Mouse (Mus musculus): ENCODE results near the gene Dct. TPM values are rescaled to one million over a fixed set of nuclear protein-coding genes. Genes with fewer than 3 reads are reported as not detected.

Gene Dct
- polyA plus RNA-seq, 1 experiment from 2014 or later, result 0.70 TPM

DNA sequence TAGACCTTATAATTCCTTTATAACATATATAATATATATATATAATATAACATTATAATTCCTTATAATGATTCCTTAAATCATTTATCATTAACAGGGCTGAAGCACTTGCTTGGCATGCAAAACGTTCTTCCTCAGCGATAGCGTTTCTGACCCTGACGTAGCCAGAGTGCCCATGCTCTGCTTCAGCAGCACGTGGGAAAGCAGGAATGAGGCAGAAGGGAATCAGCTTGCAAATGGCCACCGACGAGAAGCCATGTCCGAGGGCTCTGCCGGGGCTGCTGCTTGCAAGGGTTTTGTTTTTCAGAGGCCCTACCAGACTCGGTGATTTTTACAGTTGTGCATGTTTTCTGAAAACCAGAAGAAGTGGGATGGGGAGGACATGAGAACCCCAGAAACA is 1.6 kb downstream of the Dct start:
- Histone ChIP-seq H3K9me3 (ENCODE audit: control insufficient read depth, low read length) (no peaks in the 10 kb centered on the region), H3K4me3 (ENCODE audit: low read length) (no peak overlapping the region), H3K4me2 (ENCODE audit: low read length) (no peak overlapping the region; the same call in 1 of the 2 replicates), H3K27me3 (replicated peaks; ENCODE audit: control insufficient read depth, insufficient read depth, low read length) (no peaks in the 10 kb centered on the region; the same call in 1 of the 2 replicates), H3K9ac (ENCODE audit: low read depth, low read length) (no peak overlapping the region), H3K27ac (ENCODE audit: low read depth, low read length) (no peak overlapping the region), H3K4me1 (ENCODE audit: control insufficient read depth, insufficient read depth, low read depth, low read length) (peaks cover 2% of the 10 kb centered on the region; the same call in 1 of the 2 replicates), H3K36me3 (ENCODE audit: control insufficient read depth, insufficient read depth, low read length) (no peaks in the 10 kb centered on the region)
- no peak for ATAC-seq
- 62% methylated on average over 10 of the region's 10 CpGs for WGBS

DNA sequence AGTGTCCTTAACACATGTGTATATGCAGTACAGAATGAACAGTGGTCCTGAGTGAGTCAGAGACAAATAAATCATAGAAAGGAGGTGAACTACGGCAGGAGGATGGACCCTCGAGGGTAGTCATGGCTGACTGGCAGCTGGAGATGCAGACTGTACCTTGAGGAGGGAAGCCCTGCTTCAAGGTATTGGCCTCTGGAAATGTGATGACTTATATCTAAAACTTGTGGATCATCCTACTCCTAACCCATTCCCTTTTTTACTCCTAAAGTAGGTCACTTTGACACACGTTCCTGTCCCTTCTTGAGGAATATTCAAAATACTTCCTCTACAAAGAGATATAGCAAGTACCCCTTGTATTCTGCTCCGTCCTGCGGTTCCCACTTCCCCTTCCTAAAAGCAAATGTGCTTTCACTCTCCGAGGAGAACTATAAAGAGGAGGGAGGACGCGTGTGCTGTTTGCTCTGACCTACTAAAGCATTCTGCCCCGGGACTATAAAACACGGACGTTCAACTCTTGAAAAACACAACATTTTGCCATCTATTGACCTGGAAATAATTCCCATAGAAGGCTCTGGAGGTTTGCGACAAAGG is 2.3 kb downstream of the Dct start:
- Histone ChIP-seq H3K4me1 (ENCODE audit: control insufficient read depth, insufficient read depth, low read depth, low read length) (peaks cover 2% of the 10 kb centered on the region; the same call in 1 of the 2 replicates), H3K9ac (ENCODE audit: low read depth, low read length) (no peak overlapping the region), H3K4me2 (ENCODE audit: low read length) (peak overlapping the region; percentile 11; the same call in 1 of the 2 replicates), H3K9me3 (ENCODE audit: control insufficient read depth, low read length) (no peaks in the 10 kb centered on the region), H3K36me3 (ENCODE audit: control insufficient read depth, insufficient read depth, low read length) (no peaks in the 10 kb centered on the region), H3K27ac (ENCODE audit: low read depth, low read length) (no peak overlapping the region), H3K27me3 (replicated peaks; ENCODE audit: control insufficient read depth, insufficient read depth, low read length) (no peaks in the 10 kb centered on the region; the same call in 1 of the 2 replicates), H3K4me3 (ENCODE audit: low read length) (no peak overlapping the region)
- 54% methylated on average over 12 of the region's 12 CpGs for WGBS
- ATAC-seq, result no peak

- H3K27ac ChIP-seq (ENCODE audit: low read depth, low read length), result no peak overlapping the region
- H3K27me3 ChIP-seq (replicated peaks; ENCODE audit: control insufficient read depth, insufficient read depth, low read length), result no peaks in the 10 kb centered on the region; the same call in 1 of the 2 replicates
Measured at GRCm38 (mm10) chr14:118042963-118043362, 9.1 kb downstream of the Dct start.

GRCm38 (mm10) chr14:118042066-118042762 is 9.8 kb downstream of the Dct start:
- ATAC-seq, result no peak
- H3K36me3 ChIP-seq (ENCODE audit: control insufficient read depth, insufficient read depth, low read length), result no peaks in the 10 kb centered on the region
- no peak overlapping the region for H3K4me3 ChIP-seq (ENCODE audit: low read length)
- no peaks in the 10 kb centered on the region; the same call in 1 of the 2 replicates for H3K27me3 ChIP-seq (replicated peaks; ENCODE audit: control insufficient read depth, insufficient read depth, low read length)
- H3K9me3 ChIP-seq (ENCODE audit: control insufficient read depth, low read length), result no peaks in the 10 kb centered on the region
- WGBS, result 60% methylated on average over 18 of the region's 18 CpGs
- no peak overlapping the region for H3K4me2 ChIP-seq (ENCODE audit: low read length)
- no peak overlapping the region for H3K9ac ChIP-seq (ENCODE audit: low read depth, low read length)
- H3K27ac ChIP-seq (ENCODE audit: low read depth, low read length), result no peak overlapping the region
- no peaks in the 10 kb centered on the region for H3K4me1 ChIP-seq (ENCODE audit: control insufficient read depth, insufficient read depth, low read depth, low read length)

More at GRCm38 (mm10) chr14:118042963-118043362, 9.1 kb downstream of the Dct start:
- Histone ChIP-seq H3K9ac (ENCODE audit: low read depth, low read length) (no peak overlapping the region), H3K4me3 (ENCODE audit: low read length) (no peak overlapping the region), H3K36me3 (ENCODE audit: control insufficient read depth, insufficient read depth, low read length) (no peaks in the 10 kb centered on the region), H3K4me1 (ENCODE audit: control insufficient read depth, insufficient read depth, low read depth, low read length) (no peaks in the 10 kb centered on the region), H3K4me2 (ENCODE audit: low read length) (no peak overlapping the region), H3K9me3 (ENCODE audit: control insufficient read depth, low read length) (no peaks in the 10 kb centered on the region)
- ATAC-seq, result no peak
- WGBS, result 77% methylated on average over 17 of the region's 17 CpGs

DNA sequence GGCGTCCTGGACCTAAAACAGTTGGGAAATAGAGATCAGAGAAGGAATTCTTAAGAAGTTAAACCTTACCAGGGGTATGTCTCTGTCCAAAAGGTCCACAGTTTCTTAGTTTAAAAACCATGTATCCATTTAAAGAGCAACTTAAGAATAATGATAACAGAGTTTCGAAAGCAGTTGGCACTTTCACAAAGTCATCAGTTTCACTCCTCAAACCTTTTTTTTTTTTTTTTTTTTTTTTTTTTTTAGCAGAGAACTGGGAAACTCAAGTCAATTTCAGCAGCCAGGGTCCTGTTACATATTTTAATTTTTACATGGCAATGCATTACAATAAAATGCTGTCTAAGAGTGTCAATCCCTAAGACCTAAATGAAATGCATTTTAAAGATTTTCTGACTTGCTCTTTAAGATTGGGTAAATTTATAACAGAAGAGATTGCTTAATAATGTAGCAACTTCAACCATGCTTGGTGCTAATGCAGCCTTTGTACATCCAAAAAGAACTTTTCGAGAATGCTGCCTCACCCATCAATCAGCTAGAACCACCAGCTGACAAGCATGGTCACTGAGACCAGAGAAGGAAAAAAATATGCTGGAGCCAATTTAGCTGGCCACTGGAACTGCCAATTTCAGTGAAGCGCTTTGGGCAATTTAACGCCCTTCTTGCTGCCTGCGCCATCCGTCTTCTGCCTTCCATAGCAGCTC is 11.3 kb downstream of the Dct start:
- Histone ChIP-seq H3K9ac (ENCODE audit: low read depth, low read length) (no peak overlapping the region), H3K27ac (ENCODE audit: low read depth, low read length) (no peak overlapping the region), H3K4me2 (ENCODE audit: low read length) (no peak overlapping the region), H3K36me3 (ENCODE audit: control insufficient read depth, insufficient read depth, low read length) (no peaks in the 10 kb centered on the region), H3K4me3 (ENCODE audit: low read length) (no peak overlapping the region), H3K4me1 (ENCODE audit: control insufficient read depth, insufficient read depth, low read depth, low read length) (no peaks in the 10 kb centered on the region), H3K27me3 (replicated peaks; ENCODE audit: control insufficient read depth, insufficient read depth, low read length) (no peaks in the 10 kb centered on the region; the same call in 1 of the 2 replicates), H3K9me3 (ENCODE audit: control insufficient read depth, low read length) (no peaks in the 10 kb centered on the region)
- WGBS, result 73% methylated on average over 7 of the region's 7 CpGs
- no peak for ATAC-seq

DNA sequence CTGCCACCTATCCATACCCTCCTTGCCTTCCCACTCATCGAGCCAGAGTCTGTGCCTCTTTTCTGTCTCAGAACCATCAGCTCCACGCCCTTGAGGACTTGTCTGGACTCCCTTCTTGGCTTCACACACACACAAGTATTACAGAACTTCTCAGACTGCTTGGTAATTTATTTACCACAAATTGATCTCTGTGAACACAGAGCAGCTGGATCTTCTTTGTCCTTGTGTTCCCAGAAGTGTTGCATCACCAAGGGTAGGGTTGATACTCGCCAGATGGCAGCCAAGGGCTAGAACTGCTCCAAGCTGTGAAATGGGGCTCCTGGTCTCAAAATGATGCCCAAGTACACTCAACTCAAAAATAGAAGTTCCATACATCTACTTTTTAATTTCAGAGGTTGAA is 13.0 kb downstream of the Dct start:
- H3K9ac ChIP-seq (ENCODE audit: low read depth, low read length), result no peak overlapping the region

GRCm38 (mm10) chr14:118027564-118027963 is 24.5 kb downstream of the Dct start:
- ATAC-seq, result no peak
- Histone ChIP-seq H3K4me2 (ENCODE audit: low read length) (no peak overlapping the region), H3K4me3 (ENCODE audit: low read length) (no peak overlapping the region), H3K27ac (ENCODE audit: low read depth, low read length) (no peak overlapping the region), H3K9me3 (ENCODE audit: control insufficient read depth, low read length) (peaks cover 21% of the 10 kb centered on the region), H3K27me3 (replicated peaks; ENCODE audit: control insufficient read depth, insufficient read depth, low read length) (no peaks in the 10 kb centered on the region), H3K4me1 (ENCODE audit: control insufficient read depth, insufficient read depth, low read depth, low read length) (no peaks in the 10 kb centered on the region), H3K36me3 (ENCODE audit: control insufficient read depth, insufficient read depth, low read length) (no peaks in the 10 kb centered on the region), H3K9ac (ENCODE audit: low read depth, low read length) (no peak overlapping the region)
- WGBS, result 95% methylated on average over 3 of the region's 3 CpGs

More for the DNA sequence above, 13.0 kb downstream of the Dct start:
- Histone ChIP-seq H3K27me3 (replicated peaks; ENCODE audit: control insufficient read depth, insufficient read depth, low read length) (no peaks in the 10 kb centered on the region; the same call in 1 of the 2 replicates), H3K4me2 (ENCODE audit: low read length) (no peak overlapping the region), H3K4me3 (ENCODE audit: low read length) (no peak overlapping the region), H3K9me3 (ENCODE audit: control insufficient read depth, low read length) (no peaks in the 10 kb centered on the region), H3K27ac (ENCODE audit: low read depth, low read length) (no peak overlapping the region), H3K36me3 (ENCODE audit: control insufficient read depth, insufficient read depth, low read length) (no peaks in the 10 kb centered on the region), H3K4me1 (ENCODE audit: control insufficient read depth, insufficient read depth, low read depth, low read length) (no peaks in the 10 kb centered on the region)
- WGBS, result 79% methylated on average over 3 of the region's 3 CpGs
- no peak for ATAC-seq

- H3K9ac ChIP-seq (ENCODE audit: low read depth, low read length), result no peak overlapping the region
- no peaks in the 10 kb centered on the region for H3K9me3 ChIP-seq (ENCODE audit: control insufficient read depth, low read length)
- WGBS, result 39% methylated on average over 10 of the region's 10 CpGs
- no peak overlapping the region for H3K4me2 ChIP-seq (ENCODE audit: low read length)
- H3K4me1 ChIP-seq (ENCODE audit: control insufficient read depth, insufficient read depth, low read depth, low read length), result no peaks in the 10 kb centered on the region
- no peak overlapping the region for H3K4me3 ChIP-seq (ENCODE audit: low read length)
- H3K27ac ChIP-seq (ENCODE audit: low read depth, low read length), result no peak overlapping the region
- H3K36me3 ChIP-seq (ENCODE audit: control insufficient read depth, insufficient read depth, low read length), result no peaks in the 10 kb centered on the region
- H3K27me3 ChIP-seq (replicated peaks; ENCODE audit: control insufficient read depth, insufficient read depth, low read length), result no peaks in the 10 kb centered on the region
- peak; percentile 37; the same call in 1 of the 2 replicates for ATAC-seq
Measured at GRCm38 (mm10) chr14:118021867-118022543, 30.0 kb downstream of the Dct start.

Data from hindbrain, embryonic 16.5 days (tissue).